Mouse (Mus musculus) mature B cell (primary cell): ENCODE measurements around the gene Tas2r123.

ENCODE experiments used
- in situ Hi-C: fragments of 300-500 bp; cut with MboI; formaldehyde crosslinking; loops from 2 replicates; pipeline ENCODE4 v1.14.3; 2019

Tas2r123 gene

DNA sequence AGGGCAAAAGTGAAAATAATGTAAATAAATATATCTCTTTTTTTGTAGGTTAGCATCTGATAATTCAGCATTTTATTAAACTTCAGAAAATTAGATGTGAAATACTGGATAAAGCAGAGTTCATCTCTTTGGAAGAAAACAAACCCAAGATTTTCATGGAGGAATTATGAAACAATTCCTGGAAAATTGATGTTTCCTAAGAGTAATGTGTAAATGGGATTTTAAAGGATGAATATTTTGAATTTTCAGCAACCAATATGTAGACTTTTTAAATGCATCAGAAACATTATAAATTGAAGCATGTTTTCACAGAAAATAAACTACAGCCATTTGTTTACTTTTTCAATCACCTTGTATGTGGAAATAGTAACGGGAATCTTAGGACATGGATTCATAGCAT, at the start of gene Tas2r123:
Tas2r123 (plus strand) TSS at position 301 of the 400 bp plus-strand sequence.
- in situ Hi-C loops, result no loop called here

GRCm38 (mm10) chr6:132802518-132802917, 44.4 kb upstream of the Tas2r123 start, which contains the start of gene Tas2r117:
Gene Tas2r117, plus strand, starts transcription at chr6:132802818.
- in situ Hi-C loops, result no loop called here

GRCm38 (mm10) chr6:132855138-132855537, 8.2 kb downstream of the Tas2r123 start, which contains the start of gene Tas2r116:
Gene Tas2r116, plus strand, starts transcription at chr6:132855438.
- in situ Hi-C loops, result no loop called here

GRCm38 (mm10) chr6:132867708-132868107, 20.8 kb downstream of the Tas2r123 start, which contains the start of gene Tas2r110:
Gene Tas2r110, plus strand, starts transcription at chr6:132868008.
- in situ Hi-C loops, result no loop called here

DNA sequence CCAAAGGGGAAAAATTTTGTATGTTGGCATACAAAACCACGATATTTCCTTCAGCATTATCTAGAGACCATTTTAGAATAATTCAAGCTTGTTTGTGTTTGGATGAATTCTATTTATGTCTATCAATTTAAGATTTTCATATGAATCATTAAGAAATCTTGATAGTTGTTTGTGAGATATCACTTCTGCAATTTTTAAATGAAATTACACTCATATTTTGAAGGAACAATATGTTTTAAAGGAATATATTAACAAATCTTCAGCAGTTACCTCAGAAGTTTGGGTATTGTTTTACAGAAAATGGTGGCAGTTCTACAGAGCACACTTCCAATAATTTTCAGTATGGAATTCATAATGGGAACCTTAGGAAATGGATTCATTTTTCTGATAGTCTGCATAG, 45.8 kb downstream of the Tas2r123 start, which contains the start of gene Tas2r113:
Tas2r113 (plus strand) TSS at position 301 of the 400 bp plus-strand sequence.
- in situ Hi-C loops, result no loop called here
